Mouse (Mus musculus) hindbrain, postnatal 0 days (tissue): Measurements from ENCODE around the gene Mtln. TPM values are rescaled to one million over a fixed set of nuclear protein-coding genes. Genes with fewer than 3 reads are reported as not detected.

Experiments
- ATAC-seq: fragments of 200-750 bp; cut with Nextera tagmentation; 2 replicates; pipeline ENCODE4 v1.8.0; 2017; ENCODE audit warnings: mild to moderate bottlenecking, moderate TSS enrichment, moderate library complexity
- DNase-seq: peaks from one replicate; pipeline ENCODE4 v3.0.0-alpha.2; 2015; ENCODE audit warnings: low spot score
- H3K27ac ChIP-seq: fragments of 300-500 bp; sonication (generic); 2 replicates; pipeline ENCODE4 v1.5.1; 2014; ENCODE audit warnings: mild to moderate bottlenecking
- H3K27me3 ChIP-seq: fragments of 300-500 bp; sonication (generic); 2 replicates; pipeline ENCODE4 v1.6.1; 2014; ENCODE audit warnings: low read length, mixed read lengths; ENCODE audit not compliant: insufficient read depth
- H3K36me3 ChIP-seq: fragments of 300-500 bp; sonication (generic); 2 replicates; pipeline ENCODE4 v1.6.1; 2014; ENCODE audit warnings: low read length, mixed read lengths; ENCODE audit not compliant: insufficient read depth
- H3K4me1 ChIP-seq: fragments of 300-500 bp; sonication (generic); 2 replicates; pipeline ENCODE4 v1.6.1; 2014; ENCODE audit warnings: antibody characterized with exemption, low read length, mixed read lengths; ENCODE audit not compliant: insufficient read depth
- H3K4me2 ChIP-seq: fragments of 300-500 bp; sonication (generic); 2 replicates; pipeline ENCODE4 v1.6.1; 2014; ENCODE audit warnings: low read depth, mild to moderate bottlenecking, low read length, moderate library complexity, mixed read lengths
- H3K4me3 ChIP-seq: fragments of 300-500 bp; sonication (generic); 2 replicates; pipeline ENCODE4 v1.5.1; 2014; ENCODE audit warnings: low read length
- H3K9ac ChIP-seq: fragments of 300-500 bp; sonication (generic); replicated peaks from 2 replicates; pipeline ENCODE4 v1.6.1; 2014; ENCODE audit warnings: mild to moderate bottlenecking, low read length, moderate library complexity, mixed read lengths
- H3K9me3 ChIP-seq: fragments of 300-500 bp; sonication (generic); 2 replicates; pipeline ENCODE4 v1.6.1; 2016; ENCODE audit warnings: low read length, mixed read lengths
- CTCF ChIP-seq: IDR thresholded peaks from 2 replicates; pipeline ENCODE4 v1.5.1; 2016; ENCODE audit warnings: antibody characterized with exemption, control low read depth, low read depth
- WGBS: fragments of 180-500 bp; shearing (Covaris S2); extraction: QIAGEN DNeasy Blood & Tissue Kit; methylation state at CpG from one replicate; pipeline ENCODE4 v1.1.7; 2014; 5-methylcytosine and 5-hydroxymethylcytosine counted together
- polyA plus RNA-seq: library from polyadenylated mRNA; unstranded; fragments of >200 nt; fragmentation: Nextera tagmentation; extraction: Ambion mirVana; gene quantifications from 2 replicates; pipeline ENCODE4 v1.2.1, GENCODE M21; 2015
- total RNA-seq: library from RNA; depleted of rRNA; stranded (reverse); fragments of >200 nt; gene quantifications from 2 replicates; pipeline ENCODE4 v1.2.3, GENCODE M21; 2014; rRNA removed

Mtln gene
- 12.1 and 18.9 TPM in 2 replicates for total RNA-seq
- 60.4 and 71.4 TPM in 2 replicates for polyA plus RNA-seq

DNA sequence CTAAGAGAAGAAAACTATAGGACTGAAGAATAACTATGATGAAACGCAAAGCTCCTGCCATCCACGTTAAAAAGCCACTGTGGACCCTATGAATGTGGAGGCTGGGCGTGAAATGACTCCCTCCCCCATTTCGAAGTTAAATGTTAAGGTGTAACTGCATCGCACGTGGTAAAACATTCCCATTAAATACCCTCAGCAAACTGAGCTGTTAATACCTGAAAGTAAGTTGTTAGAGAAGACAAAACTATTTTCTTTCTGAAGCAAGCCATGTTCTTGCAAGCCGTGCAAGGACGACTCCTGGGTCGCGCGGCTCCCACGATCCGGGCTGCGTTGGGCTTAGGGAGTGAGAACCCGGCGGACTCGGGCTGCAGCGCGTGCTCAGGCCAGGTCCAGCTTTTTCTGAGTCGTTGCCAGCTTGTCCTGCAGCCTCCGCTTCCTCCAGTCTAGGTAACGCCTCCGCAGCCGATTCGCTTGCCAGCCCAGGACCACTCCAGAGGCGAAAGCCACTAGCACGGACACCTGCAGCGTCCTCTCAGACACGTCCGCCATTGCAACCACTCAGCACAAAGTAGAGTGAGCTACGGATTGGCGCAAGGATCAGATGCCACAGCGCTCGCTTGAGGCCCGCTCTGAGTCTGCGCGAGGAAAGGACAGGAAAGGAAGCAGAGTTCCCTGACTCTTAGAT, at the start of gene Mtln:
Mtln (minus strand) TSS at position 570 of the 685 bp plus-strand sequence.
- TF ChIP-seq CTCF, result no peak
- Histone ChIP-seq H3K9ac (peak within 1 kb of the TSS; percentile 59), H3K4me2 (peak within 1 kb of the TSS; percentile 70), H3K4me1 (peaks cover 19% of the 10 kb centered on the region), H3K4me3 (peak within 1 kb of the TSS; percentile 86), H3K27me3 (no peaks in the 10 kb centered on the region), H3K9me3 (no peaks in the 10 kb centered on the region), H3K36me3 (no peaks in the 10 kb centered on the region), H3K27ac (peak within 1 kb of the TSS; percentile 87)
- ATAC-seq (peak; percentile 96), DNase-seq (peak; percentile 95)
- under 1% methylated on average over 37 of the region's 37 CpGs for WGBS

DNA sequence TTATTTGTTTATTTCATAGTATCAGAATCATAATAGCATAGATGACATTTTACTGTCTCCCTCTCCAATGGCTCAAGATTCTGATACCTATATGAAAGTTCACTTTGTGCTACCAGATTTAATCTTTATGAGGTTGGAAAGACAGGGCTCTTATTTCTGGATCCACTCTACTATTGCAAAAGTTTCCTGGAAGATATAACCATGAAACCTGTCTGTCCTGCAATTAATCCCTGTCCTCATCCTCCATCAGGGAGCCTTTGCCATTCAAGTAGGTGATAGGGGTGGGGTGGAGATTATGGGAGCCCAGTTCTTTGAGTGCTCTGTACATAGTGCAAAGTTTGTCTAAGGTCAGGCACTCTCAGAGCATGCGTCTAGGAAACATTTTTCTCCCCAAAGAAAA, 49.1 kb upstream of the Mtln start:
- H3K9ac ChIP-seq, result no peak overlapping the region
- WGBS, result 77% methylated on average over 1 of the region's 1 CpGs
- peaks cover 23% of the 10 kb centered on the region for H3K27me3 ChIP-seq
- H3K4me3 ChIP-seq, result no peak overlapping the region
- H3K36me3 ChIP-seq, result no peaks in the 10 kb centered on the region
- TF ChIP-seq CTCF, result no peak
- H3K4me1 ChIP-seq, result no peaks in the 10 kb centered on the region
- no peak overlapping the region for H3K27ac ChIP-seq
- ATAC-seq (no peak), DNase-seq (no peak)
- H3K9me3 ChIP-seq, result no peaks in the 10 kb centered on the region
- no peak overlapping the region for H3K4me2 ChIP-seq

- Histone ChIP-seq H3K27ac (no peak overlapping the region), H3K9ac (no peak overlapping the region), H3K4me1 (no peaks in the 10 kb centered on the region), H3K27me3 (peaks cover 23% of the 10 kb centered on the region), H3K9me3 (no peaks in the 10 kb centered on the region), H3K36me3 (no peaks in the 10 kb centered on the region), H3K4me2 (no peak overlapping the region), H3K4me3 (no peak overlapping the region)
- ATAC-seq (no peak), DNase-seq (no peak)
- 16% methylated on average over 11 of the region's 11 CpGs for WGBS
- TF ChIP-seq CTCF, result no peak
Observed at GRCm38 (mm10) chr2:127839425-127839824, 47.1 kb upstream of the Mtln start.

DNA sequence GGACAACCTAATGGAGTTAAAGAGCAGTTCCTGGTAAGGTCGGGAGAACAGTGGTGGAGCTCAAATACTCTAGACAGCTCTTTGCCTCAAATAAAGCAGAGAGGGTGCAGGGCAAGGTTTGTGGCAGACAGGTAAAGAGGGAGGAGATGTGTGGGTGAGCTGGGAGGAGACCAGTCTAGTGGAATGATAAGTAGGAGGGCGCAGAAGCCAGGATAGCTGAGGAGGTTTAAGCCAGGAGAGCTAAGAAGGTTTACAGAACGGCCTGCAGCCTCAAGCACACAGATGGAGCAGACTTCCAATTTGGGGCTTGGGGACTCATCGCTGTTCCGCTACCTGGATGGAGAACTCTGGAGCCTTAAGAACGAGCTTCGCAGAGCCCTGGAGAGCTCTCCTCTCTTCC, 46.3 kb upstream of the Mtln start, which contains the start of gene Acoxl:
Acoxl (plus strand) TSS at position 301 of the 400 bp plus-strand sequence.
- ATAC-seq (no peak), DNase-seq (no peak)
- Histone ChIP-seq H3K9ac (no peak within 1 kb of the TSS), H3K9me3 (no peaks in the 10 kb centered on the region), H3K4me1 (no peaks in the 10 kb centered on the region), H3K4me2 (no peak within 1 kb of the TSS), H3K4me3 (no peak within 1 kb of the TSS), H3K36me3 (no peaks in the 10 kb centered on the region), H3K27ac (no peak within 1 kb of the TSS), H3K27me3 (peaks cover 23% of the 10 kb centered on the region)
- 79% methylated on average over 7 of the region's 7 CpGs for WGBS
- no peak for TF ChIP-seq CTCF

DNA sequence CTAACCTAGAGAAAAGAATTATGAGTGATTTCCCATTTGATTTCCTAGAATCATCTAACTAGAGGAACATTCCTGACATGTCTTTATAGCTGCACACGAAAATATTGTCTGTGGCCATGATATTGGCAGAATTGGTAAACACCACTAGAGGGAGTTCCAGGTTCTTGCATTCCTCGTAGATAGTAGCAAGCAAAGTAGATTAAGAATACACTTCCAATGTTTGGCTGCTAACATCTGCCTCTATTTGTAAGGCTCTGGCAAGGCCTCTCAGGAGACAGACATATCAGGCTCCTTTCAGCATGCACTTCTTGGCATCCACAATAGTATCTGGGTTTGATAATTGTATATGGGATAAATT, 40.5 kb upstream of the Mtln start:
- DNase-seq, result peak; percentile 62
- Histone ChIP-seq H3K36me3 (no peaks in the 10 kb centered on the region), H3K27ac (no peak overlapping the region), H3K27me3 (peaks cover 2% of the 10 kb centered on the region; the same call in 1 of the 2 replicates), H3K4me1 (no peaks in the 10 kb centered on the region), H3K9me3 (no peaks in the 10 kb centered on the region), H3K9ac (no peak overlapping the region), H3K4me3 (no peak overlapping the region), H3K4me2 (no peak overlapping the region)
- TF ChIP-seq CTCF, result peak; percentile 65
- no peak for ATAC-seq
- 13% methylated on average over 2 of the region's 2 CpGs for WGBS

DNA sequence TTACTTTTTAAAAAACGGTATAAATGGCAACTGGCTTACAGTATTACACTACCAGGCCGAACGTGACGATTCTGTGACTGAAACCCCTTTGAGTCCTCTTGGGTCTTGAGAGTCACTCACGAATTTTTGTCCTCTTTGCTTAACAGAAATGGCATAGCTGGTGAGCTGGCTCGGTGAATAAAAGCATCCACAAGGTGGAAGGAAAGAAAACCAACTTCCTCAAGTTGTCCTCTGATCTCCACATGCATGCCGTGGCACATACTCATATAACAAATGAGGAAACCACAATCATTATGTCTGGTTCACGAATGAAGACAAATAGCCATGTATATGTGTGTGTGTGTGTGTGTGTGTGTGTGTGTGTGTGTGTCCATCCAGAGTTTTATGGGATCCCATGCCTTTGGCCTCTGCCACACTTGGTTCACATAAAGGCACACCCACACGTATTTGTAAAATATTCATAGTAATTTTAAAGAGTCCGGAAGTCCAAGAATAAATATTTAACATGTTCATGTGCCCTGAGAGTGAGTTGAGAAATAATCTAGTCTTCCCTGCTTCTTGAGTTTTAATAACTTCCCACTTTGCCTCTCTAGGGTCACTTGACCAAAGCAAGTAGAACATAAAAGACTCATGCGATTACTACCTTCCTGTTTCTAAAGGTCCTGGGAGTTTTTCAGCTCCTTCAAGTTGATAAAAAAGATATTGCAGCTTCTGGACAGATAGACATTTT, 40.0 kb upstream of the Mtln start:
- Histone ChIP-seq H3K27me3 (no peaks in the 10 kb centered on the region), H3K36me3 (no peaks in the 10 kb centered on the region), H3K4me1 (no peaks in the 10 kb centered on the region), H3K9me3 (no peaks in the 10 kb centered on the region), H3K4me2 (peak overlapping the region; percentile 94), H3K9ac (peak overlapping the region; percentile 46), H3K4me3 (peak overlapping the region; percentile 65), H3K27ac (no peak overlapping the region)
- WGBS, result 35% methylated on average over 11 of the region's 11 CpGs
- TF ChIP-seq CTCF, result no peak
- ATAC-seq (peak; percentile 79), DNase-seq (no peak)
